Mouse (Mus musculus) central nervous system, embryonic 11.5 days (tissue): ENCODE measurements around the gene Fkbp11. TPM values are rescaled to one million over a fixed set of nuclear protein-coding genes. Genes with fewer than 3 reads are reported as not detected.

Source experiments
- polyA plus RNA-seq: library from polyadenylated mRNA; depleted of rRNA; stranded (reverse); fragments of >200 nt; gene quantifications from 2 replicates; pipeline ENCODE4 v1.2.3, GENCODE M21; 2012; rRNA removed

Fkbp11 gene
- 10.1 and 11.2 TPM in 2 replicates for polyA plus RNA-seq

DNA sequence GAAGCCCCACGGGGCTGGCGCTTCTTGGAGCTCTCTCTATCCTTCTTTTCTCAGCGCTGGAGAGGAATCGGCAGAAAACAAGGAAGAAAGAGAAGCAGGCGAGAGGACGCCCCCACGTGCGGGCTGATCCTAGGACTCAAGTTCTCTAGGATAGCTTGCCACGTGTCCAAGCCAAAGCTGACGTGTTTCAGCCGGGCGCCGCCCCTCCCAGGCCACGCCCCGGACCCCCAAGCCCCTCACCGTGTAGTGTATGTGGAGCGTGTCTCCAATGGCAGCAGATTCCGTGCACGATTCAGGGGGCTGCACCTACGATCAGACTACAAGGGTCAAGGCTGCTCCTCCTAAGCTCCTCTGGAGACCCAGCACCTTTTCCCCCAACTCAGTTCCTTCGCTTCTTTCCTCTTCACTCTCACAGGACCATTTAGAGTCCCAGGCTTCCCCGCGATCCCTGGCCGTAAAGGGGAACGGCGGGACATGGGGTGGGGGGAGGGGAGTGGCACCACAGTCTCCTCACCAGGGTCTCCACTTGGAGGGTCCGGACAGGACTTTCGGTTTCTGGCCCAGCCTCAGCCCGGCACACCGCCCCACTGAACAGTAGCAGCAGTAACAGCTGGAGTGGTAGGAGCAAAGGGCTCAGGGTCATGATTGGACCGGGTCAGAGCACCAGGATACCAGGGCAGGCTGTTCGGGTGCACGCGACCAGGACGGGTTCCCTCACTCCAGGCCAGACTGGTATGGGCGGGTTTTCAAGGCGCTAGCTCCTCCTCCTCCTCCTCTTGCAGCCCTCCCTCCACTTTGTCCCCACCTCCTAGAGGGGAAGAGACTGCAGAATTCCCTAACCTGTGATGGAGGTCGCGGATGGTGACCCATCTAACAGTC lies at the start of gene Fkbp11:
Fkbp11 (minus strand) TSS at position 756 of the 879 bp plus-strand sequence.

DNA sequence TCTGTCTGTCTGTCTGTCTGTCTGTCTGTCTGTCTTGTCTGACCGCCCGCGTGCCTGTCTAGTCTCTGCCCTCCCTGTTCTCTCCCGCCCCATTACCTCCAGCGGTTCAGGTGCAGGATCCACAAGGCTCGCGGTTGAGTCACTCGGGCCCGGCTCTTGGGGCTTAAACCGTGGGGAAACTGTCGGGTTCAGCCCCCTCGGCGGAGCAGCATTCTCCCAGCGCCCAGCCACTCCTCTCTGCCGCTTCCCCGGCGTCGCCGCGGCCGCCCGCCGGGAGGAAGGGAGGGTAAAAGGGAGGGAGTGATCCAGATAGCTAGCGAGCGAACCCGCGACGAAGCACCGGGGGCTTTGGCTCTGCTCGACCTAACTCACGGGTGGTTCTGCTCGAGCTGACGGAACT lies 49.8 kb upstream of the Fkbp11 start, which contains the start of gene Wnt10b:
Wnt10b (minus strand) TSS at position 389 of the 400 bp plus-strand sequence.

DNA sequence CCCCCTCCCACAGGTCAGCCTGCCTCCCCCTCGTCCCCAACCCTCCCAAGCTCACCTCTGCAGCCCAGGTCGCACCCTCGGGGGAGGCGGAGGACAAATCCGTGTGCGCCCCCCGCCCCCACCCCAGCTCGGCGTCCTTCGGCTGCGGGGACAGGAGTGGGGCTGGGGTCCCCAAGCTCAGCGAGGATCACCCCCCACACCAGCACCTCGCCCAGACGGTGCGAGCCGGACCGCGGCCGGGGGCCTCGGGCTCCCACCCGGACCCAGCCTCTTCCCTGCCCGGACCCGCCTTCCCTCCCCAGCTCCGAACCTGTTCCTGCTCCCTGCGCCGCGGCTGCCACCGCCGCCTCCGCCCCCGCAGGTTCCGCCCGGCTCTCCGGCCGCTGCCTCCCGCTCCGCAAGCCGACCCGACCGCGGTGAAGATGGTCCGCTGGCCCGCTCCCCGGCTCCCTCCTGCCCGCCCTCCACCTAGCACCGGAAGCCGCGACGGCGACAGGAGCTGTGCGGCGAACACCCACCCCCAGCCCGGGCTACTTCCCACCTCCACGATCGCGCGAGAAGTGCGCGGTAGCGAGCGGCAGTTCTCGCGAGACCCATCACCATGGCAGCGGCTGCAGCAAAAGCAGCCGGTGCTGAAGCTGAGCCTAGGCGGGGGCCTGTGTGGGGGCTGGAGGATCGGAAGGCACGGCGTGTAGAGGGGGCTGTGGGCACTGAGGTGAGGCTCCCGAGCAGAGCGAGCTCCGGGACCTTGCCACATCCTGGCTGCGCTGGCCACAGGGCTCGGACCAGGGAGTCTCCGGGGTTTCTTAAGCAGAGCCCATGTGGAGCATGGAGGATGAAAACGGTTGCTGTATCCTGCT lies 34.9 kb upstream of the Fkbp11 start, which contains the start of gene Arf3:
Arf3 (minus strand) TSS at position 545 of the 860 bp plus-strand sequence.

DNA sequence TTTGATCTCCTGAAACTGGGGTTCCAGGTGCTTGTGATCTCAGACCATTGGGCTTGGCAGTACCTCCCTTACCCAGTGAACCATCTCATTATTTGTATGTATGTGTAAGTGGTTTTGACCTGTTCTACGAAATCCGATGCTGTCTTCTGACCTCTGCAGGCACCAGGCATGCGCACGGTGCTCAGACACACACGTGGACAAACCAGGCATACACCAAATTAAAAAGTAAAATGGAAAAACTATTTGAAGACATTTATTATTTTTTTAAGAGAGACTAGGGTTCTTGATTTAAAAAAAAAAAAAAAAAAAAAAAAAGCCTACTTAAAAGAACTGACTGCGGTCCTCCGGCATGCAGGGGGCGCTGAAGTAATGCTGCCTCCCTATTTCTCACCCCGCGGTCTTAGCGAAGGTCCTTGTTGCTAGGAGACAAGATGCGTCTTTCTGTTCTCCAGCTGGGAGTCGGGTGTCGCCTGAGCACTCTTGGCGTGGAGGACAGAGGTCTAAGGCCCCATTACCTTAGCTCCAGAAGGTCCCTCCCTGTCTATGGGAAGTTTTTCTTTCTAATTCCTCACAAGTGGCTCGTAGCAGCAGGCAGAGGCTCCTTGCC lies 20.1 kb downstream of the Fkbp11 start, which contains the start of gene Ccdc65:
Ccdc65 (plus strand) TSS at position 442 of the 607 bp plus-strand sequence.

DNA sequence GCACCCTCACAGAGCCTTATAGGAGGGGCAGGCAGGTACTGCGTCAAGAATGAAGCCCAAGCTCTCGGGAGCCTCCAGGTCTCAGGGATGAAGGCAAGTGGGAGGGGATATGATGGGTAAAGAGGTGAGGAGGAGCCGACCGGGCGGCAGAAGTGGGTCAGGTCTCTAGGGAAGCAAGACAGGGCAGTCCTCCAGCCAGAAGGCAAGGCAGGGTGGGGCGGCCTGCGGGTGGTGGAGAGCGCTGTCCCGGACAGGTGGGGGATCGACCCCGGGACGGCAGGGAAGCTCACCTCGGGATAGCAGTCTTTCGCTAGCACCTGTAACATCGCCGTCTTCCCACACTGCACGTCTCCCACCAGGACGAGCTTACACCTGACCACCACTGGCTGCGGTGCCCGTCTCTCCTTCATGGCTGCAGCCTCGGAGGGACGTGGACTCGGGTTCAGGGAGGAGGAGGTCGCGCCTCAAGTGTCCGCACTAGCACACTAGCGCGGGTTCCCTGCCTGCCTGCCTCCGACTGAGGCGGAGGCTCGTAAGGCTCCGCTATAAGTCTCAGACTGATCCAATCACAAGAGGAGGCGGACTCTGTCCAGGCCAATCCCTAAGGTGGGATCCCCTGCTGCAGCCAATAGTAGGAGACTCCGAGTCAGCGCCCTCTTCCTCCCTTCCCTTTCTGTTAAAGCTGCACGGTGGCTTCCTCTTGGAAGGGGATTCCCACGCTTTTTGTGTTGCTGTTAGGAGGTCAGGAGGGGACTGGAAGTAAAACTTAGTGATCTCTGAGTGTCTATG lies 50.9 kb downstream of the Fkbp11 start, which contains the start of gene Rnd1:
Rnd1 (minus strand) TSS at position 522 of the 789 bp plus-strand sequence.

Other genes with a start within 250 kb of the Fkbp11 start
- gene Lalba, start 245.5 kb downstream of the Fkbp11 start, polyA plus RNA-seq, result not detected in 2 replicates
- not detected in 2 replicates for gene Olfr279, start 235.8 kb downstream of the Fkbp11 start, polyA plus RNA-seq
- 125 and 135 TPM in 2 replicates for gene Kansl2, start 193.9 kb downstream of the Fkbp11 start, polyA plus RNA-seq
- 21.9 and 30.6 TPM in 2 replicates for gene Ccnt1, start 157.3 kb downstream of the Fkbp11 start, polyA plus RNA-seq
- not detected in 2 replicates for gene 4930415O20Rik, start 157.2 kb downstream of the Fkbp11 start, polyA plus RNA-seq
- gene Adcy6, start 118.1 kb downstream of the Fkbp11 start, polyA plus RNA-seq, result 53.7 and 55.8 TPM in 2 replicates
- 75.3 and 102 TPM in 2 replicates for gene Cacnb3, start 97.4 kb downstream of the Fkbp11 start, polyA plus RNA-seq
- 66.3 and 99.5 TPM in 2 replicates for gene Ddx23, start 65.3 kb downstream of the Fkbp11 start, polyA plus RNA-seq
- 7.9 and 12.3 TPM in 2 replicates for gene Rnd1, start 50.7 kb downstream of the Fkbp11 start, polyA plus RNA-seq
- gene Ccdc65, start 20.0 kb downstream of the Fkbp11 start, polyA plus RNA-seq, result 0.70 and 1.4 TPM in 2 replicates
- gene Arf3, start 35.0 kb upstream of the Fkbp11 start, polyA plus RNA-seq, result 72.2 and 83.4 TPM in 2 replicates
- 0.72 and 2.0 TPM in 2 replicates for gene Wnt10b, start 50.0 kb upstream of the Fkbp11 start, polyA plus RNA-seq
- 3.5 and 7.9 TPM in 2 replicates for gene Wnt1, start 61.7 kb upstream of the Fkbp11 start, polyA plus RNA-seq
- gene Ddn, start 81.3 kb upstream of the Fkbp11 start, polyA plus RNA-seq, result 0.55 and 1.2 TPM in 2 replicates
- 75.6 and 78.9 TPM in 2 replicates for gene Prkag1, start 103.3 kb upstream of the Fkbp11 start, polyA plus RNA-seq
- gene Kmt2d, start 143.0 kb upstream of the Fkbp11 start, polyA plus RNA-seq, result 37.9 and 38.9 TPM in 2 replicates
- gene Rhebl1, start 166.3 kb upstream of the Fkbp11 start, polyA plus RNA-seq, result 11.3 and 19.2 TPM in 2 replicates
- 0.56 and 0.96 TPM in 2 replicates for gene Dhh, start 170.3 kb upstream of the Fkbp11 start, polyA plus RNA-seq
- 57.1 and 72.0 TPM in 2 replicates for gene Lmbr1l, start 190.0 kb upstream of the Fkbp11 start, polyA plus RNA-seq
- 2,005 and 2,656 TPM in 2 replicates for gene Tuba1b, start 206.4 kb upstream of the Fkbp11 start, polyA plus RNA-seq
- 70.5 TPM in 1 of 2 replicates, not detected in the other for gene Gm49450, start 225.4 kb upstream of the Fkbp11 start, polyA plus RNA-seq
- 3,950 and 4,162 TPM in 2 replicates for gene Tuba1a, start 225.5 kb upstream of the Fkbp11 start, polyA plus RNA-seq